Mouse (Mus musculus) forebrain, embryonic 10.5 days (tissue): ENCODE results near the gene Nlrp14. TPM values are rescaled to one million over a fixed set of nuclear protein-coding genes. Genes with fewer than 3 reads are reported as not detected.
"Not testable (repeated sequence)": the region's sequence is repeated elsewhere in the genome, so short reads cannot be mapped to it uniquely, and the experiment has no call there.

Source experiments
- DNase-seq: peaks from one replicate; pipeline ENCODE4 v3.0.0-alpha.2; 2017; ENCODE audit warnings: low spot score; ENCODE audit errors: extremely low spot score
- H3K27ac ChIP-seq: fragments of 300-500 bp; sonication (generic); 2 replicates; pipeline ENCODE4 v1.5.1; 2016; ENCODE audit warnings: mild to moderate bottlenecking
- H3K27me3 ChIP-seq: fragments of 300-500 bp; sonication (generic); 2 replicates; pipeline ENCODE4 v1.6.1; 2016; ENCODE audit warnings: mild to moderate bottlenecking; ENCODE audit not compliant: poor library complexity, severe bottlenecking
- H3K36me3 ChIP-seq: fragments of 300-500 bp; sonication (generic); replicated peaks from 2 replicates; pipeline ENCODE4 v1.6.1; 2016; ENCODE audit warnings: mild to moderate bottlenecking, moderate library complexity
- H3K4me1 ChIP-seq: fragments of 300-500 bp; sonication (generic); 2 replicates; pipeline ENCODE4 v1.6.1; 2016
- H3K4me3 ChIP-seq: fragments of 300-500 bp; sonication (generic); 2 replicates; pipeline ENCODE4 v1.5.1; 2016; ENCODE audit warnings: mild to moderate bottlenecking, moderate library complexity
- H3K9me3 ChIP-seq: fragments of 300-500 bp; sonication (generic); 2 replicates; pipeline ENCODE4 v1.6.1; 2016; ENCODE audit warnings: mild to moderate bottlenecking, moderate library complexity
- WGBS: fragments of 180-500 bp; shearing (Covaris S2); methylation state at CpG from one replicate; pipeline ENCODE4 v1.1.7; 2016; 5-methylcytosine and 5-hydroxymethylcytosine counted together
- polyA plus RNA-seq: library from polyadenylated mRNA; unstranded; fragments of >200 nt; fragmentation: Nextera tagmentation; extraction: Ambion mirVana; gene quantifications from 2 replicates; pipeline ENCODE4 v1.2.1, GENCODE M21; 2016

Gene Nlrp14
- not detected in 2 replicates for polyA plus RNA-seq

DNA sequence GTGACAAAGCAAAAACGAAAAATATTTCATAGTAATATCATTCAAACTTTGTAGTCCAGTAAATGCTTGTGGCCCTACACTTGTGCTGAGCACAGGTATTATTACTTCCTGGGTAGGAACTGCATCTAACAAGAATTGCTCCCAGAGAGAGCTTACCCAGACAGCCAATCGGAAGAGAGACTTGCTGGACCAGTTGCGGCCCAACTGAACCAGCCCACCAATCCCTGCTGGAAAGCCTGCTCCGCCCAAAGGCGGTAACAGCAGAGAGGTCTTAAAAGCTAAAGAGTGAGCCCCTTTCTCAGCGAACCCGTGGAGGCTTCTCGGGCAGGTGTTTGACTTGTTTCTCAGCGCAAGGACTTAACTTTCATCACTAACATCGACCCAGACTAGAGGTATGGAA is at the start of gene Nlrp14:
Nlrp14 (plus strand) TSS at position 301 of the 400 bp plus-strand sequence.
- 87% methylated on average over 10 of the region's 10 CpGs for WGBS
- DNase-seq = no peak
- H3K4me1 ChIP-seq = no peaks in the 10 kb centered on the region
- H3K4me3 ChIP-seq = no peak within 1 kb of the TSS
- H3K27me3 ChIP-seq = no peaks in the 10 kb centered on the region
- no peak within 1 kb of the TSS for H3K27ac ChIP-seq
- H3K9me3 ChIP-seq = no peaks in the 10 kb centered on the region
- H3K36me3 ChIP-seq = no peaks in the 10 kb centered on the region

DNA sequence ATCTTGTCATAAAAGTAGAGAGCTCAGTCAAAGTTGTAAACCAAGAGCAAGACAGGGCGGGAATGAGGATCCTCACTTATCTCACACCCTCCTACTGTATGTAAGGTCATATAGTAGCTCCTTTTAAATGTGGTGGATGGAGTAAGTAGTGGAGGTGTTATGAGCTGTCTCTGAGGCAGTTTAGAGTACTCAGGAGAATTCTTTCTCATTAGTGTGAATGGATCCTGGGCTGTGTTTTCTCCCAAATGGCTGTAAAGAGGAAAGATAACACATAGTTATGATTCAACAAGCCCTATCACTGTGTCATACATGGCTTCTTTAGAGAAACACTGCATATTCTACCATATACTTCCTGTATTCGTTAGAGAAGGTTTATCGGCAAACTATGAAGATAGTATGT is 35.8 kb upstream of the Nlrp14 start, which contains the start of gene Olfr715:
Olfr715 (minus strand) TSS at position 101 of the 400 bp plus-strand sequence.
- H3K36me3 ChIP-seq, H3K4me1 ChIP-seq, H3K27ac ChIP-seq, H3K4me3 ChIP-seq, H3K9me3 ChIP-seq, H3K27me3 ChIP-seq, DNase-seq: not testable (repeated sequence)
- WGBS = 80% methylated on average over 3 of the region's 3 CpGs

DNA sequence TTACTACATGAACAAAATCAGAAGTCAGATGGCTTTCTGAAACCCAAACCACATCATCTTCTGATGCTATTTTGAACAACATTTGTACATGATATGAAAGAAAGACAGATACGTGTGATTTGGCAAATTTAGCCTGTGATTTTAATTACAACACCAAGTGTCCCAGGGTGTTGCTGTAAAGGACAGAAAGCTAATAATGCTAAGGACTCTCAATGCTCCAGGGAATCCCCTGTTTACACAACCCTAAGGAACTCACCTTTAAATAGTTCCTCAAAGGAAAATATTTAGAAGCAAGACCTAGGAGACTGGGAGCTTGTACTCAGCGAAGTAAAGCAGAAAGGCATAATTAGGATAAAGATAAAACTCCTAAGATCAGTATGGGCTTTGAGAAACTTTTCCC is 28.8 kb upstream of the Nlrp14 start, which contains the start of gene Olfr716:
Olfr716 (plus strand) TSS at position 301 of the 400 bp plus-strand sequence.
- WGBS = 82% methylated on average over 2 of the region's 2 CpGs
- H3K9me3 ChIP-seq = not testable (repeated sequence)

DNA sequence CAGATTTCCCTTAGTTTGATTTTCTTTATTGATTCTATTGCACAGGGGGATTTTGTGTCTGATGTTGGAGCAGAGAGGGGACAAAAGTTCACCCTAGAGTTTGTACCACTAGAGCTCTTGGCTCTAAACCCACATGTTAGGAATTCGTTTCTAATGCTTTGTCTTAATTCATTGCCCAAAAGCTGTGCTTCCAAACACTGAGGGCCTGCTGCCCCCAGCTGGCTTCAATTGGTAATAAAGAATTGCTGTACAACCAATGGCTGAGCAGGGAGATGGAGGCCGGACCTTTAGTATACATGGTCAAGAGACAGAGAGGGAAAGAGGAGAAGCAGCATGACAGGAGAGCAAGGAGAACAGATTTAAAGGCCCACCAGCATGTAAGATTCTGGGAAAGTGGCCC is 13.6 kb downstream of the Nlrp14 start:
- H3K27ac ChIP-seq = no peak overlapping the region
- 52% methylated on average over 2 of the region's 2 CpGs for WGBS
- DNase-seq = no peak
- H3K4me1 ChIP-seq = no peaks in the 10 kb centered on the region
- no peaks in the 10 kb centered on the region for H3K27me3 ChIP-seq
- H3K4me3 ChIP-seq = no peak overlapping the region
- no peaks in the 10 kb centered on the region for H3K9me3 ChIP-seq
- no peaks in the 10 kb centered on the region for H3K36me3 ChIP-seq

More for the DNA sequence above, 28.8 kb upstream of the Nlrp14 start, which contains the start of gene Olfr716:
- DNase-seq, H3K27ac ChIP-seq, H3K36me3 ChIP-seq, H3K27me3 ChIP-seq, H3K4me3 ChIP-seq, H3K4me1 ChIP-seq: not testable (repeated sequence)

DNA sequence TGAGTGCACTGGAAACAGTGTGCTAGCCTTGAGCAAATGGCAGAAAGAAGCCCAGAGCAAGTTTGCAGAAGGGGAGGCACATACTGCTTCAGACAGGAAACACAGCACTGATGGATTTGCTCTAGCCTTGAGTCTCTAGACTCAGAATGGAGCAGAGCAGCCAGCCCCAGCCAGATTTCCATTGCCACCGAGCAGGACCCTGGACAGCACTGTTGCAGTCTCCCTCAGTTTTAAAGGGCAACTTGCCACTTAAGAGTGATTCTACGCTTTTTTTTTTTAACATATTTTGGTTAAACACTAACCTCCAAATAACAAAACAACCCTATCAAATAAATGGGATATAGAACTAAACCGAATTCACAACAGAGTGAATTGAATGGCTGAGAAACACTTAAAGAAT is 35.0 kb downstream of the Nlrp14 start:
- no peak overlapping the region for H3K4me3 ChIP-seq
- DNase-seq = no peak
- no peaks in the 10 kb centered on the region for H3K9me3 ChIP-seq
- 47% methylated on average over 3 of the region's 3 CpGs for WGBS
- no peaks in the 10 kb centered on the region for H3K36me3 ChIP-seq
- no peak overlapping the region for H3K27ac ChIP-seq
- no peaks in the 10 kb centered on the region for H3K4me1 ChIP-seq
- H3K27me3 ChIP-seq = no peaks in the 10 kb centered on the region

DNA sequence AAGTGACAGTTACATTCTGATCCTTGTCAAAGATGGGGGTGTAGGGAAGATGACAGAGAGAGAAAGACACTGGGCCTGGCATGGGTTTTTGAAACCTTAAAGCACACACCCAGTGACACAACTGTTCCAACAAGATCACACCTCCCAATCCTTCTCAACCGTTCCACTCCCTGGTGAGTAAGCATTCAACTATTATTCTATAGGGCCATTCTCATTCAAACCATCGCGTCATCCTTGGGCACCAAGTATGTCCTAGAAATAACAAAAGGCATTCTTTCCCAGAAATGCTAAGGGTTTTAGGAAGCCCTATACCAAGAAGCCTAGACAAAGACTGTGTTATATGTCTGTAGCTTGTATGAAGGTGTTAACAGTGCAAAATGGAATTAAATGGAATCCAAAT is 41.1 kb downstream of the Nlrp14 start:
- Histone ChIP-seq H3K4me1 (no peaks in the 10 kb centered on the region), H3K27me3 (peaks cover 43% of the 10 kb centered on the region), H3K36me3 (no peaks in the 10 kb centered on the region), H3K4me3 (no peak overlapping the region), H3K9me3 (peaks cover 18% of the 10 kb centered on the region), H3K27ac (no peak overlapping the region)
- no peak for DNase-seq
- 83% methylated on average over 3 of the region's 3 CpGs for WGBS

DNA sequence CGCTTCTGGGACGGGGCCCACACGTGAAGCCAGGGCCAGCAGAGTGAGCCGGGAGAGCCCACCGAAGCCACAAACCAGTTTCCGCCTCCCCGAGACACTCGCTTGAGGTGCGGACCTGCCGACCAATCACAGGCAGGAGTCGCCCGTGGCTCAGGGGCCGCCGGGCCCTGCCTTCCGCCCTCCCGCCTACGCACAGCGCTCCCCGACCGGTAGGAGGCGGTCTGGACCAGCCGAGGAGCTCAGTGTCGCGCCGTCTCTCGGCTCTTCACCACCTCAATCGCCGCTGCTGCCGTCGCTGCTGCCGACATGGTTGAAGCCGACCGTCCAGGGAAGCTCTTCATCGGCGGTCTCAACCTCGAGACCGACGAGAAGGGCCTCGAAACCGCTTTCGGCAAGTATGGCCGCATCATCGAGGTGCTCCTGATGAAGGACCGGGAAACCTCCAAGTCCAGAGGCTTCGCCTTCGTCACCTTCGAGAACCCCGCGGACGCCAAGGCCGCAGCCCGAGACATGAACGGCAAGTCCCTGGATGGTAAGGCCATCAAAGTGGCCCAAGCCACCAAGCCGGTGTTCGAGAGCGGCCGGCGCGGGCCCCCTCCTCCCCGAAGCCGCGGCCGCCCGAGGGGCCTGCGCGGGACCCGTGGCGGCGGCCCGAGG is 42.5 kb downstream of the Nlrp14 start, which contains the start of gene Rbmxl2:
Rbmxl2 (plus strand) TSS at position 242 of the 657 bp plus-strand sequence.
- Histone ChIP-seq H3K9me3 (peaks cover 18% of the 10 kb centered on the region), H3K4me1 (no peaks in the 10 kb centered on the region)
- no peak for DNase-seq

DNA sequence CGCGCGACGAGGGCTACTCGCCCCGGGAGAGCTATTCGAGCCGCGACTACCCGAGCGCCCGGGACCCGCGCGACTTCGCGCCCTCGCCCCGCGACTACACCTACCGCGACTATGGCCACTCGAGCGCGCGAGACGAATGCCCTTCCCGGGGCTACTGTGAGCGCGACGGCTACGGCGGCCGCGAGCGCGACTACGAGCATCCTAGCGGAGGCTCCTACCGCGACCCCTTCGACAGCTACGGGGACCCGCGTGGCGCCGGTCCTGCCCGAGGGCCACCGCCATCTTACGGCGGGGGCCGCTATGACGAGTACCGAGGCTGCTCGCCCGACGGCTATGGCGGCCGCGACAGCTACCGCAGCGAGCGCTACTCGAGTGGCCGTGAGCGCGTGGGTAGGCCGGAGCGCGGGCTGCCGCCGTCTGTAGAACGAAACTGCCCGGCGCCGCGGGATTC is 43.4 kb downstream of the Nlrp14 start:
- Histone ChIP-seq H3K27me3 (peaks cover 43% of the 10 kb centered on the region), H3K36me3 (no peaks in the 10 kb centered on the region), H3K4me3 (peak overlapping the region; percentile 36), H3K9me3 (peaks cover 18% of the 10 kb centered on the region), H3K4me1 (no peaks in the 10 kb centered on the region), H3K27ac (no peak overlapping the region)
- no peak for DNase-seq
- 29% methylated on average over 77 of the region's 77 CpGs for WGBS

More for the DNA sequence above, 42.5 kb downstream of the Nlrp14 start, which contains the start of gene Rbmxl2:
- peak within 1 kb of the TSS; percentile 36 for H3K4me3 ChIP-seq
- 38% methylated on average over 70 of the region's 70 CpGs for WGBS
- no peaks in the 10 kb centered on the region for H3K36me3 ChIP-seq
- H3K27ac ChIP-seq = no peak within 1 kb of the TSS
- H3K27me3 ChIP-seq = peaks cover 43% of the 10 kb centered on the region

DNA sequence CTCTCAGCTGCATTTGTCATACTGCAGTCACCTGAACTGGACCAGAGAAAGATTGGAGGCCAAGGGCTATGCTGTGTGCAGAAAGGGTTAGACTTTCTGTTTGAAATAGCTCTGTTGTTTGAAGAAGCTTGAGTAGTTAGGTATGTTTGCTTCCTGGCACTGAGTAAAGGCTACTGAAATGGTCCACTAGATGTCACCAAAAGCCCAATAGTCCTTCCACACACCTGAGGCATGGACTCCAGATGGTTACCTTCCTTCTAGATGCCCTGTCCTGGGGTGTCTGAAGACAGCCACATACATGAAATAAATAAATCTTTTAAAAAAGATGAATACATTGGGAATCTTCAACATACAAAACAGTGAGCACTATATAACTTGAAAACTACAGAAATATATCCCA is 48.9 kb downstream of the Nlrp14 start:
- Histone ChIP-seq H3K4me1 (no peaks in the 10 kb centered on the region), H3K4me3 (no peak overlapping the region), H3K36me3 (no peaks in the 10 kb centered on the region), H3K9me3 (no peaks in the 10 kb centered on the region), H3K27ac (no peak overlapping the region), H3K27me3 (peaks cover 14% of the 10 kb centered on the region)
- DNase-seq = no peak

DNA sequence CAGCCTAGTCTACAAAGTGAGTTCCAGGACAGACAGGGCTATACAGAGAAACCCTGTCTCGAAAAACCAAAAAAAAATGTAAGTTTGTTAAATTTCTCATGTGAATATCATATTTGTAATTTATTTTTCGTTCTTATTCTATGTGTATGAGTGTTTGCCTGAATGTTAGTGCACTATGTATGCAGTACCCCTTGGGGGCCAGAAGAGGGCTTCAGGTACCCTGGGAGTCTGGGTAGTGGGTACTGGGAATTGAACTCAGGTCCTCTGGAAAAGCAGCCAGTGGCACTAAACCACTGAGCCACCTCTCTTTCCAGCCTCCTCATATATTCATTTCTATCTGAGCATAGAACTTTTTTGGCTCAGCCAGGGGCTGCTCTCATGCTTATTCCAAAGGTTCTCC is 50.1 kb downstream of the Nlrp14 start:
- Histone ChIP-seq H3K4me3 (no peak overlapping the region), H3K9me3 (no peaks in the 10 kb centered on the region), H3K36me3 (no peaks in the 10 kb centered on the region), H3K27ac (no peak overlapping the region), H3K4me1 (no peaks in the 10 kb centered on the region), H3K27me3 (peaks cover 2% of the 10 kb centered on the region)
- 81% methylated on average over 2 of the region's 2 CpGs for whole genome bisulfite sequencing
- no peak for DNase-seq

DNA sequence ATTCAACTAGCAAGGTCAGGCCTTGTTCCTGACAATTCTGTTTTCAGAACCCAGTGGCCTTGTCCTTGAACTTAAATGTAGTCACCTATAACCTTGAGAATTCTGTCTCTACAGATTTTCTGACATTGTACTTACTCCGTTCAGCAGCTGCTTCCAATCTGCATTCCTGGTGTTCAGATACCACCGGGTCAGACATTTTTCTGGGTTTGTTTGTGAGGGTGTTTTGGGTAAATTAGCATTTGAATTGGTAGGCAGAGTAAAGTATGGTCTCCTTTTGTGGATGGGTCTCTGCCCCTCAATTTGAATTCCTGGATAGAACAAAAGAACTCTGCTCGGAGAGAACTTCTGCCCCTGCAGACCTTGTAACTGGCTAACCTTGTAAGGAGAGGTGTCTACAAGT is 70.1 kb downstream of the Nlrp14 start:
- Histone ChIP-seq H3K27ac (no peak overlapping the region), H3K27me3 (no peaks in the 10 kb centered on the region), H3K4me3 (no peak overlapping the region), H3K9me3 (no peaks in the 10 kb centered on the region), H3K4me1 (0 out of 2 replicates have a peak, but pooled peaks cover 5% of the 10 kb centered on the region), H3K36me3 (no peaks in the 10 kb centered on the region)
- 29% methylated on average over 3 of the region's 3 CpGs for WGBS
- DNase-seq = no peak

DNA sequence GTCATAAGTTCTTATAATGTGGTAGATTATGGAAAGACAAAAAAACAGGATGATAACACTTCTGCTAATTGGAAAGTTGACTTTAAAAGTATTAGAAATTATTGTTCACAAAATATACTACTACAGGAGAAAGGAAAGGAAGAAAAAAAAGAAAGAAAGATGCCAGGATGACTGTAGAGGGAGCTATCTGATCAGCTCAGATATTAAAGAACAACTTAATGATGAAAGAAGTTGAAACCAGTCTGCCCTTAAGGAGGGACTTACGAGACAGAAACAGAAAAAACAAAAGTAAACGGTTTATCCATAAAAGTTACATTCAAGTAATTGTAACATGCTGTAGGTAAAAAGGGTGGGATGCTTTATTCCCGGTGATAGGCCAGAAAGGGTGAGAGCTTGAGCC is 70.7 kb downstream of the Nlrp14 start:
- no peak for DNase-seq
- Histone ChIP-seq H3K36me3 (no peaks in the 10 kb centered on the region), H3K27me3 (no peaks in the 10 kb centered on the region), H3K9me3 (no peaks in the 10 kb centered on the region), H3K4me3 (no peak overlapping the region), H3K4me1 (0 out of 2 replicates have a peak, but pooled peaks cover 5% of the 10 kb centered on the region), H3K27ac (no peak overlapping the region)
- WGBS = 75% methylated on average over 3 of the region's 3 CpGs

DNA sequence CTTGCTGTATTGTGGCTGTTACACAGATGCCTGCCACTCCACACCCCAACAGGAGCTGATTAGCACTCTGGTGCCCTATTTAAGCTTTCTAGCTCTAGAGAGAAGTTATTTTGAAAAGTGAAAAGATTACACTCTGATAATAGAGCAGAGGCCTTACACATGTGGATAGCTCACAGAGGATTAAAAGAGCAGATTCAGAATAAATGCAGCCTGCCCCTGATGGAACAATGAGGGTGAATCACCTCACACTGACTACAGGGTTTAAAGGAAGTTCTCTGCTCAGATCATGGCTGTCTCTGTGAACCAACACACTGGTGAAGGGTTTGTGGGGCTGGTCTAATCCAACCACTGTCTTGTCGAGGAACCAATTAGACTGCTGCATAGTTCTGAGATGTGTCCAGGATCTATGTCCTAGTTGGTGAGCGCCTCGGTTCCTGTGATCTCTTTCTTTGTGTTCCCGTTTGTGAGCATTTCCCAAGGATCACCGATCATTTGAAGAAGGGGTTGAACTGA is 74.6 kb downstream of the Nlrp14 start:
- 81% methylated on average over 5 of the region's 5 CpGs for WGBS
- 0 out of 2 replicates have a peak, but pooled peaks cover 5% of the 10 kb centered on the region for H3K4me1 ChIP-seq

More for the DNA sequence above, 74.6 kb downstream of the Nlrp14 start:
- Histone ChIP-seq H3K4me3 (no peak overlapping the region), H3K9me3 (no peaks in the 10 kb centered on the region), H3K36me3 (no peaks in the 10 kb centered on the region), H3K27ac (no peak overlapping the region), H3K27me3 (no peaks in the 10 kb centered on the region)
- no peak for DNase-seq
